In the genomic region with DNA sequence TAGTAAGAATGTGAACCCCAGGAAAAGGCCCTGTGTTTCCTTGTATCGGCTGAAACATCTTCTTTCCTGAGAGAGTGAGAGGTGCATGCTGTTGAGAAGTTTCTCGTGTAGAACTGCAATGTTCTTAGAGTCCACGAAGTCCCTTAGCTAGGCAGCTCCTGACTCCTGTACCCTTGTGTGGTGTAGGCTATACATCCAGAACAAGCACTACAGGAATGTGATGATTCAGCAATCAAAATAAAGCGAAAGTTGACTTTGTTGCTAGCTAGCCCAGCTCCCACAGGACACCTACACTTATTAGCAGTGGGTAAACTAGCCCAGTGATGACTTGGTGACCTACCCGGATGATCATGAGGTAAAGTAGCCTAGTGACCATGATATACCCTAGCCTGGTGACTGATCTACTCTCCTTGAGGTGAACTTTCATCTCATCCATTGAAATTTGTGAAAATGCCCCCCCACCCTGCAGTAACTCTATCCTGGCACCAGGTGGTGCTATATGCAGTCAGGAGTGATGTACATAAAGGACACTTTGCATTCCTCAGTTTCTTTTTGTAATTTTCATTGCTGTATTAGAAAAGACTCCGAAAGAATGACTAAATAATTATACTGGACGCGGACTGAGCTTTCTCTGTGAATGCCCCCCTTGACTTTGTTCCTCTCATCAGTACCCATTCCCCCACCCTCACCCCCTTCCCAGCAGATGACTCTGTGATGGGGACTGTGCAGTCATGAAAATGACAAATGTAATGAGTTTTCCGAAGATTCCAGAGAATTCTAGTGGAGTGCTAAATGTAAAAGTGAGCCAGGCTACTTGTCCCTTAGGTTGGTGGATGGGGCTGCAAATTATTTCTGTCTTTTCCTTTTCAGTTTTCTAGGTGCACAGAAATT, we compare ENCODE assay signal across 8 mouse cellular contexts.
DNase-seq lines count a peak whose midpoint lies in the region; ATAC-seq and TF ChIP-seq lines count a peak whose summit lies in the region.

No protein-coding gene starts in this region.

- H3K27ac ChIP-seq in left cerebral cortex, adult 2 months: no peak overlapping the region
- no peak overlapping the region for H3K27ac ChIP-seq in embryonic facial prominence, embryonic 10.5 days (replicated peaks)
- H3K27ac ChIP-seq in hindbrain, embryonic 16.5 days (ENCODE audit: low read depth, low read length): no peak overlapping the region
- no peak overlapping the region for H3K27ac ChIP-seq in limb, embryonic 13.5 days
- H3K27ac ChIP-seq in midbrain, postnatal 0 days (ENCODE audit: low read depth, low read length): no peak overlapping the region

- no peaks in the 10 kb centered on the region for H3K9me3 ChIP-seq in embryonic facial prominence, embryonic 10.5 days
- H3K9me3 ChIP-seq in hindbrain, embryonic 16.5 days (ENCODE audit: control insufficient read depth, low read length): no peaks in the 10 kb centered on the region
- no peaks in the 10 kb centered on the region for H3K9me3 ChIP-seq in limb, embryonic 13.5 days
- no peaks in the 10 kb centered on the region for H3K9me3 ChIP-seq in midbrain, postnatal 0 days (ENCODE audit: low read length)

- intact Hi-C loops in left cerebral cortex, adult 2 months (cut with DNase I): loop anchor here (5.0 kb wide), 1 partner anchor 727 kb away; no protein-coding TSS in a partner anchor

- H3K27me3 ChIP-seq in embryonic facial prominence, embryonic 10.5 days (replicated peaks; ENCODE audit: low read depth, poor library complexity, severe bottlenecking): no peaks in the 10 kb centered on the region
- H3K27me3 ChIP-seq in hindbrain, embryonic 16.5 days (replicated peaks; ENCODE audit: control insufficient read depth, insufficient read depth, low read length): no peaks in the 10 kb centered on the region
- peaks cover 4% of the 10 kb centered on the region for H3K27me3 ChIP-seq in limb, embryonic 13.5 days
- no peaks in the 10 kb centered on the region for H3K27me3 ChIP-seq in midbrain, postnatal 0 days (ENCODE audit: insufficient read depth, low read length)

- no peaks in the 10 kb centered on the region for H3K36me3 ChIP-seq in embryonic facial prominence, embryonic 10.5 days (replicated peaks)
- H3K36me3 ChIP-seq in hindbrain, embryonic 16.5 days (ENCODE audit: control insufficient read depth, insufficient read depth, low read length): no peaks in the 10 kb centered on the region
- H3K36me3 ChIP-seq in limb, embryonic 13.5 days: no peaks in the 10 kb centered on the region
- no peaks in the 10 kb centered on the region for H3K36me3 ChIP-seq in midbrain, postnatal 0 days (ENCODE audit: insufficient read depth, low read length)

- H3K4me3 ChIP-seq in left cerebral cortex, adult 2 months: no peak overlapping the region
- H3K4me3 ChIP-seq in embryonic facial prominence, embryonic 10.5 days: no peak overlapping the region
- H3K4me3 ChIP-seq in hindbrain, embryonic 16.5 days (ENCODE audit: low read length): no peak overlapping the region
- no peak overlapping the region for H3K4me3 ChIP-seq in limb, embryonic 13.5 days
- no peak overlapping the region for H3K4me3 ChIP-seq in midbrain, postnatal 0 days (ENCODE audit: low read depth, low read length)

- H3K4me2 ChIP-seq in hindbrain, embryonic 16.5 days (ENCODE audit: low read length): no peak overlapping the region
- no peak overlapping the region for H3K4me2 ChIP-seq in limb, embryonic 13.5 days (replicated peaks)
- no peak overlapping the region for H3K4me2 ChIP-seq in midbrain, postnatal 0 days (ENCODE audit: low read depth, low read length, poor library complexity, severe bottlenecking)

- no peak overlapping the region for H3K9ac ChIP-seq in hindbrain, embryonic 16.5 days (ENCODE audit: low read depth, low read length)
- no peak overlapping the region for H3K9ac ChIP-seq in limb, embryonic 13.5 days
- H3K9ac ChIP-seq in midbrain, postnatal 0 days (replicated peaks; ENCODE audit: low read length, poor library complexity, severe bottlenecking): no peak overlapping the region

- ATAC-seq in hindbrain, embryonic 16.5 days: 0 out of 2 replicates have a peak, but pooled peaks have one; percentile 25
- 0 out of 2 replicates have a peak, but pooled peaks have one; percentile 39 for ATAC-seq in limb, embryonic 13.5 days (ENCODE audit: low FRiP score, low read depth)
- ATAC-seq in midbrain, postnatal 0 days (ENCODE audit: low FRiP score): peak; percentile 36; the same call in 1 of the 2 replicates

- no peaks in the 10 kb centered on the region for H3K4me1 ChIP-seq in embryonic facial prominence, embryonic 10.5 days
- H3K4me1 ChIP-seq in hindbrain, embryonic 16.5 days (ENCODE audit: control insufficient read depth, insufficient read depth, low read depth, low read length): no peaks in the 10 kb centered on the region
- H3K4me1 ChIP-seq in limb, embryonic 13.5 days: no peaks in the 10 kb centered on the region
- H3K4me1 ChIP-seq in midbrain, postnatal 0 days (ENCODE audit: insufficient read depth, low read length): no peaks in the 10 kb centered on the region

- peak; percentile 84 for TF ChIP-seq CTCF in left cerebral cortex, adult 2 months (IDR thresholded peaks at IDR 0.05)
- TF ChIP-seq CTCF in midbrain, postnatal 0 days (IDR thresholded peaks at IDR 0.05): peak; percentile 94

- 65% methylated on average over 9 of the region's 9 CpGs for WGBS in embryonic facial prominence, embryonic 10.5 days
- 49% methylated on average over 9 of the region's 9 CpGs for WGBS in hindbrain, embryonic 16.5 days
- 56% methylated on average over 9 of the region's 9 CpGs for WGBS in limb, embryonic 13.5 days
- WGBS in midbrain, postnatal 0 days: 47% methylated on average over 9 of the region's 9 CpGs

- DNase-seq in left cerebral cortex, adult 2 months (ENCODE audit: extremely low spot score in 1 of 2, low spot score in 2 of 2): peak; percentile 55 to 62
- DNase-seq in left cerebral cortex, adult 8-10 months (ENCODE audit: low spot score in 2 of 2): no peak
- DNase-seq in ZHBTc4 (ENCODE audit: low read depth, low spot score): peak; percentile 78
- peak; percentile 57 for DNase-seq in embryonic facial prominence, embryonic 10.5 days (ENCODE audit: low spot score)
- peak; percentile 66 for DNase-seq in midbrain, postnatal 0 days (ENCODE audit: low spot score)
- no peak for DNase-seq in urinary bladder, postnatal 4 days (ENCODE audit: low spot score in 2 of 2)

Comparison
In these comparisons a context has a peak if more than half of its experiments do, and no peak if none do; other contexts are left out.
1. DNase-seq: peak in left cerebral cortex, adult 2 months (2 of 2), ZHBTc4 (single experiment), embryonic facial prominence, embryonic 10.5 days (single experiment) and midbrain, postnatal 0 days (single experiment); none in left cerebral cortex, adult 8-10 months (0 of 2) and urinary bladder, postnatal 4 days (0 of 2).
2. Peak in every context shown above with its lines, with median percentiles within 50 percentile points of each other: ATAC-seq.